In genomic region chr13:51408519-51409001, GRCm38 (mm10) we compare ENCODE assay signal across 9 mouse cellular contexts. TPM values are rescaled to one million over a fixed set of nuclear protein-coding genes. Genes with fewer than 3 reads are reported as not detected.
DNase-seq lines count a peak whose midpoint lies in the region; ATAC-seq lines count a peak whose summit lies in the region.
"Had no signal": no experiment of that assay in that cellular context is flagged by ENCODE, and none has a peak within 500 bp of the region (broad histone marks: within the 10 kb centered on the region; RNA-seq: fewer than 3 reads in every experiment).

TSS of gene S1pr3 (plus strand) at chr13:51408639.

- DNase-seq in cerebellum, postnatal 10 days, result peak; percentile 32 to 51
- no peak for DNase-seq in cerebellum, adult 9-11 months
- DNase-seq in kidney, postnatal 10 days, result peak; percentile 87
- peak; percentile 76 to 89 for DNase-seq in lung, postnatal 4 days
- DNase-seq in spleen, postnatal 36 days (ENCODE audit: low spot score in 2 of 2), result peak; percentile 55 to 62
- DNase-seq in left cerebral cortex, postnatal 36 days (ENCODE audit: low spot score in 2 of 2), result no peak

- H3K9me3 ChIP-seq in embryonic facial prominence, embryonic 15.5 days (replicated peaks), result no peaks in the 10 kb centered on the region
- no peaks in the 10 kb centered on the region for H3K9me3 ChIP-seq in heart, embryonic 14.5 days (ENCODE audit: control insufficient read depth, low read length)

- no peaks in the 10 kb centered on the region for H3K27me3 ChIP-seq in embryonic facial prominence, embryonic 15.5 days
- 0 out of 2 replicates have a peak, but pooled peaks cover 4% of the 10 kb centered on the region for H3K27me3 ChIP-seq in heart, embryonic 14.5 days (ENCODE audit: control insufficient read depth, insufficient read depth, low read length)

- peak; percentile 80 for ATAC-seq in embryonic facial prominence, embryonic 15.5 days (ENCODE audit: insufficient number of reproducible peaks, low FRiP score, low TSS enrichment, low read depth)
- ATAC-seq in heart, embryonic 14.5 days (ENCODE audit: insufficient number of reproducible peaks, insufficient read depth, low FRiP score, low read depth), result peak; percentile 45

- peak within 1 kb of the TSS; percentile 61 for H3K4me2 ChIP-seq in embryonic facial prominence, embryonic 15.5 days (replicated peaks)
- H3K4me2 ChIP-seq in heart, embryonic 14.5 days (ENCODE audit: low read length), result peak within 1 kb of the TSS; percentile 72

- H3K4me1 ChIP-seq in embryonic facial prominence, embryonic 15.5 days, result peaks cover 43% of the 10 kb centered on the region
- H3K4me1 ChIP-seq in heart, embryonic 14.5 days (ENCODE audit: control insufficient read depth in 2 of 2, insufficient read depth in 2 of 2, low read length in 2 of 2), result peaks cover 14 to 16% of the 10 kb centered on the region in 2 experiments; a peak in 3 of 4 replicates

- under 1% methylated on average over 33 of the region's 33 CpGs for WGBS in embryonic facial prominence, embryonic 15.5 days
- under 1% methylated on average over 33 of the region's 33 CpGs for WGBS in heart, embryonic 14.5 days

- peak within 1 kb of the TSS; percentile 61 for H3K4me3 ChIP-seq in embryonic facial prominence, embryonic 15.5 days (replicated peaks)
- H3K4me3 ChIP-seq in heart, embryonic 14.5 days (ENCODE audit: control insufficient read depth in 1 of 2, insufficient read depth in 1 of 2, low read depth in 1 of 2, low read length in 2 of 2), result peak within 1 kb of the TSS; percentile 53 to 55

- peak within 1 kb of the TSS; percentile 44 for H3K9ac ChIP-seq in embryonic facial prominence, embryonic 15.5 days
- H3K9ac ChIP-seq in heart, embryonic 14.5 days (ENCODE audit: low read length), result peak within 1 kb of the TSS; percentile 73

- no peaks in the 10 kb centered on the region for H3K36me3 ChIP-seq in embryonic facial prominence, embryonic 15.5 days
- H3K36me3 ChIP-seq in heart, embryonic 14.5 days (ENCODE audit: control insufficient read depth, insufficient read depth, low read length), result no peaks in the 10 kb centered on the region

- intact Hi-C loops in left cerebral cortex, postnatal 36 days (cut with DNase I), result loop anchor here (5.0 kb wide), 1 partner anchor 121 kb away; no protein-coding TSS in a partner anchor

- H3K27ac ChIP-seq in embryonic facial prominence, embryonic 15.5 days (replicated peaks), result peak within 1 kb of the TSS; percentile 90
- H3K27ac ChIP-seq in heart, embryonic 14.5 days (replicated peaks in 1 of 2; ENCODE audit: control insufficient read depth in 1 of 2, insufficient read depth in 1 of 2, low read depth in 2 of 2, low read length in 2 of 2), result peak within 1 kb of the TSS in 1 of 2 experiments; percentile 20; a peak in 1 of 4 replicates
- H3K27ac ChIP-seq: macrophage had no signal

RNA-seq across cellular contexts. Expression of gene S1pr3, which starts in this region (rescaled TPM):
- polyA plus RNA-seq in embryonic facial prominence, embryonic 15.5 days (2015; fragmentation: Nextera tagmentation; extraction: Ambion mirVana), result 113 and 114 TPM in 2 replicates
- polyA plus RNA-seq in heart, embryonic 14.5 days (2014; fragmentation: Nextera tagmentation; extraction: Ambion mirVana), result 15.2 and 16.3 TPM in 2 replicates
- total RNA-seq in left cerebral cortex, postnatal 36 days (2021), result 1 to 10 TPM; 6.3 to 7.2 TPM
- polyA plus RNA-seq: macrophage had no signal

Comparison
In these comparisons a context has a peak if more than half of its experiments do, and no peak if none do; other contexts are left out.
1. DNase-seq: peak in cerebellum, postnatal 10 days (2 of 2), kidney, postnatal 10 days (single experiment), lung, postnatal 4 days (2 of 2) and spleen, postnatal 36 days (2 of 2); none in cerebellum, adult 9-11 months (single experiment) and left cerebral cortex, postnatal 36 days (0 of 2).